Mouse (Mus musculus) cerebellum, adult 9-10 months (tissue): ENCODE data around the gene Slc25a11.

Experiments used
- DNase-seq: peaks from one replicate; pipeline ENCODE4 v3.0.0; 2022

Gene Slc25a11

GRCm38 (mm10) chr11:70650322-70651175 lies 3.3 kb upstream of the Slc25a11 start:
- DNase-seq: peak; percentile 36

DNA sequence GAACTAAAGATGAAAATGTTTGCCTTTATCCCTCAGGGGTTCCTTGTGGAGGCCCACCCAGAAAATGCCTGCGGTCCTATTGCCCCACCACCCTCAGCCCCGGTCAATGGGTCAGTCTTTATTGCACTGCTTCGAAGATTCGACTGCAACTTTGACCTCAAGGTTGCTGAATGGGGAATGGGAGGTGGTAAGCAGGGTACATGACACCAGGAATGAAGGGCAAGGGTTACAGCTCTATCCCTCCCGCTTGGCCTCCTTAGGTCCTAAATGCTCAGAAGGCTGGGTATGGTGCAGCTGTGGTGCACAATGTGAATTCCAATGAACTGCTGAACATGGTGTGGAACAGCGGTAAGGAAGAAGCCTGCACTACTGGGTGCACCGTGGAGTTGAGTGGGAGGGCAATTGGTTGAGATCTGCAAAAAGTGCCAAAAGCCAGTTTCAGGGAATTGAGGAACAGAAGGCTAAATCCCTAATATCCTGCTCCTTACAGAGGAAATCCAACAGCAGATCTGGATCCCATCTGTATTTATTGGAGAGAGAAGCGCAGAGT lies 2.0 kb upstream of the Slc25a11 start:
- DNase-seq: no peak

DNA sequence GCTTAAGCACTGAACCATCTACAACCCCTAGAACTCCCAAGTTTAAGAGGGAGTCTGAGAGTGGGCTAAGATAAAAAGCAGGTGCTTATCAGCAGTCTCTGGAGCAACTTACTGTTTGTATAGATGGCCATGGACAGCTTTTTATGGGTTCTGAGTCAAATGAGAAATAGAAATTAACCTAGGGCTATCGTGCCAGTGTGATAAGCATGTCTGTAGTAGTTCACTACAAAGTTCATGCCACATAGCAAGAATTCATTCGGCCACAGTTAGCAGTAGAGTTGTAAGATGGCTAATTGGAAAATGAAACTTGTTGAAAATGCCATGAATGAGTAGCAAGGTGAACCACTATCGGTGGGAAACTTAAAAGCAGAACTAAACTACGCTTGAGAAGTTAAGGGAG lies 1.2 kb upstream of the Slc25a11 start:
- DNase-seq: peak; percentile 48

- DNase-seq: peak; percentile 59
Measured at GRCm38 (mm10) chr11:70647716-70648420, 589 bp upstream of the Slc25a11 start.

- peak; percentile 74 for DNase-seq
Measured at GRCm38 (mm10) chr11:70646259-70646555, 1.1 kb downstream of the Slc25a11 start.

GRCm38 (mm10) chr11:70645461-70646258 lies 1.6 kb downstream of the Slc25a11 start:
- peak; percentile 56 for DNase-seq

- DNase-seq: peak; percentile 54
Measured at GRCm38 (mm10) chr11:70644564-70645103, 2.6 kb downstream of the Slc25a11 start.

- DNase-seq: peak; percentile 31
Measured at GRCm38 (mm10) chr11:70643051-70643450, 4.2 kb downstream of the Slc25a11 start.

DNA sequence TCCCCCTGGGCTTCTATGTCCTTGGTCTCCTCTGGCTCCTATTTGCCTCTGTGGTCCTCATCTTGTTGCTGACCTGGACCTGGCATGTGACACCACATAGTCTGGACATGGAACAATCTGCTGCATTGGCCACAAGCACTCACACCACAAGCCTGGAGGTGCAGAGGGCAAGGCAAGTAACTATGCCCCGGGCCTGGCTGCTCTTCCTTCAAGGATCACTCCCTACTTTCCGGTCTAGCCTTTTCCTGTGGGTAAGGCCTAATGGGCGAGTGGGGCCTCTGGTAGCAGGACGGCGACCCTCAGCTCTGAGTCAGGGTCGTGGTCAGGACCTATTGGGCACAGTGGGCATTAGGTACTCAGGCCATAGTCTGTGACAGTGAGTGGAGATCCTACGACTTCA lies 6.0 kb downstream of the Slc25a11 start:
- no peak for DNase-seq

- DNase-seq: no peak
Measured at GRCm38 (mm10) chr11:70639976-70640375, 7.3 kb downstream of the Slc25a11 start.

GRCm38 (mm10) chr11:70638714-70639278 lies 8.5 kb downstream of the Slc25a11 start, which contains the start of gene Gp1ba:
Gene Gp1ba (plus strand): TSS chr11:70639122.
- no peak for DNase-seq

GRCm38 (mm10) chr11:70638293-70638692 lies 9.0 kb downstream of the Slc25a11 start:
- DNase-seq: no peak

- no peak for DNase-seq
Measured at GRCm38 (mm10) chr11:70637764-70638163, 9.5 kb downstream of the Slc25a11 start.

DNA sequence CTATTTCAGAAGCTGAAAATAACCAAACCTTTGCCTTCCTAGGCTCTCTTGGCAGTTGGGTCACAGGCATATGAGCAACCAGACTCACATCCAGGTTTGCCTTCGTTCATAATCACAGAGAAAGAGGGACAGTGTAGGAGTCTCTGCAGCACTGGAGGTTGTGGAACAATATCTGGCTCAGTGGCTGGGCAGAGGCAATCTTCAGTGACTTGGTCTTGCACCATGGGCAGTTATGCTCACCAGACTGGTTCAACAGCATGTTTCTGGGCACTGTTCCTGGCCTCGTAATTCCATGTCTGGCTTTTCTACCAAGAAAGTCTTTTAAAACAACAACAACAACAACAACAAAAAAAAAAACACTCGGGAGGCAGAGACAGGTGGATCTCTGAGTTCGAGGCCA lies 11.7 kb downstream of the Slc25a11 start:
- DNase-seq: no peak

- no peak for DNase-seq
Measured at GRCm38 (mm10) chr11:70630129-70630528, 17.1 kb downstream of the Slc25a11 start.

DNA sequence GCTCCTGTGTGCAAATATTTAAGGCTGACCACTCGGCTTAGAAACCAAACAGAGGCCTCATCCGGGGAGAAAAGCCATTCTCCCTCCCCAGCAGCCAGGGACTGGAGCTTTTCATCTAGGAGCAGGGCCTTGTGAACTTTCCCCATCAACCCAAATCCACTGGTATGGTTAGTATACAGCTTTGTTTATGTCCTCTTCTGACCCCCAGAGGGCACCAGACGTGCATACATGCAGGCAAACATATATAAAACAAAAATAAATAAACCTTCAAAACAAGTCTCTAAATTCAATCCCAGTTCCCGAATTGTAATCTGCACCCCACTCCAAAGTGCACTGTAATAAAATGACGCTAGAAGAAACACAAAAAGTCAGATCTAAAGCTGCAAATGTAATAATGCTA lies 17.7 kb downstream of the Slc25a11 start:
- DNase-seq: no peak

DNA sequence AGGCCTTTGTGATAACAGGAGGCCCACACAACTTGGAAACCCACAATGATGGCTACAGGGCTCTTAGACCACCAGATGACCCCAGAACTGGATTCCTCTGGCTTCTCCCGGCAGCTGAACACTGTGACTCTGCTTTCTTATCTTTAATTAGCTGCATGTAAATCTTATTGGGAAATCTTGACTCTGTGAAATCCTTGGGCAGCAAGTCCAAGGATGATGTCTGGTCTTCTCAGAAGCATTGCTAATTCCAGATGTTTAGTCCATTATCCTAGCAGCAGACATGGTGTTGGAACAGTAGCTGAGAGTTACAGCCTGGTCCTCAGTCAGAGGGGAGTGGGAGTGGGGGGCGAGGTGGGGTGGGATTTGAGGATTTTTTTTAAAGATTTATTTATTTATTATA lies 18.8 kb downstream of the Slc25a11 start:
- DNase-seq: no peak

DNA sequence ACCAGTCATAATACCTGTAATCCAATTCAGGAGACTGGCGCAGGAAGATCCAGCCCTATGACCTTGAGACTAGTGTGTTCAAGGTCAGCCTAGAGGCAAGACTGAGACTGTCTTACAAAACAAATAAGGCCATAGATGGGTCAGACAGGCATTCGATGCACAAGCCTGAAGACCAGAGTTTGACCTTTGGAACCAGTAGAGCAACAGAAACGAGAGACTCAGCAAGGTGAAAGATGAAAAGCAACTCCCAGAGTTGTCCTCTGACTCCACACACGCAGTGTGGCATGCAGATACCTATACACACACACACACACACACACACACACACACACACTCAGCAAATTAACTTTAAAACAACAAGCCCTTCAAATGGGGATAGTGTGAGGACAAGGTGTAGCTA lies 20.4 kb downstream of the Slc25a11 start:
- no peak for DNase-seq

- DNase-seq: no peak
Measured at GRCm38 (mm10) chr11:70625473-70625872, 21.8 kb downstream of the Slc25a11 start.

- DNase-seq: no peak
Measured at GRCm38 (mm10) chr11:70623053-70623742, 24.1 kb downstream of the Slc25a11 start.

- no peak for DNase-seq
Measured at GRCm38 (mm10) chr11:70621972-70622814, 25.1 kb downstream of the Slc25a11 start.
